ENCODE assay signal across 8 mouse cellular contexts in the genomic region with DNA sequence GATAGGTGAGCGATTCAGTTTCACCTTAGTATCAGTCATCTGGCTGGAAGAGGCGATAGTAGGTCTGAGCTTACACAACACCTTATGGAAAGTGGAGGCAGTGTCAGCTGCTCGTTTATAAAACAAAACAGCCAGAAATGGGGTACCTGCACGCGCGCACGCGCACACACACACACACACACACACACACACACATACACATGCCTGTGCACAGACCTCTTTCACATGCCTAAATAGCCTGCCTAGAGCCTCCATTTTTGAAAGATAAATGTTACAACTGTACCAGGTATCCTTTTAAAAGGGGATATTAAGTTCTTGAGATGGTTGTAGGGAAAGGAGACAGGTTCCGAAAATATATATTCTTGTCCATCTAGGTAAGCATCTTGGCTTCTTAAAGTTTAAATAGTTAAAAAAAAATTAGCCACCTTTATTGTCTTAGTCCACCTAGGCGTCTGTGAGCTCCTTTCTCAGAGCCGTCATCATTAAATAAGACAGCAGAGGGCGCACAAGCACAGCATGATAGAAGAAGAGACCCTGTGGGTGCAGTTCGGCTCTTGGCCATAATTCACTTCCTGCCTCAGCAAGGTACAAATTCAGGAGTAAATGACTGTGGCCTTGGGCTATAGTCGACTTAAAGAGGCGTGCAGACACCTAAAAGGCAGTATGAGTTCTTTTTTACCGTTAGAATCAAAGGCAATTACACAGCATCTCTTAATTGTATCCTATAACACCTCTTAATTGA.
DNase-seq lines count a peak whose midpoint lies in the region; ATAC-seq and TF ChIP-seq lines count a peak whose summit lies in the region.

No protein-coding gene starts in this region.

- TF ChIP-seq CTCF in G1E (IDR thresholded peaks at IDR 0.05; ENCODE audit: low read depth, low read length) = 0 out of 2 replicates have a peak, but pooled peaks have one; percentile 16

- H3K9me3 ChIP-seq in G1E (replicated peaks) = no peaks in the 10 kb centered on the region
- H3K9me3 ChIP-seq in forebrain, embryonic 10.5 days = no peaks in the 10 kb centered on the region
- H3K9me3 ChIP-seq in hindbrain, embryonic 11.5 days (ENCODE audit: control insufficient read depth, low read length) = no peaks in the 10 kb centered on the region

- H3K4me3 ChIP-seq in G1E (ENCODE audit: low read depth, low read length) = no peak overlapping the region
- no peak overlapping the region for H3K4me3 ChIP-seq in forebrain, embryonic 10.5 days
- no peak overlapping the region for H3K4me3 ChIP-seq in hindbrain, embryonic 11.5 days (ENCODE audit: low read depth, low read length)

- H3K27me3 ChIP-seq in G1E (ENCODE audit: insufficient read depth, low read length) = no peaks in the 10 kb centered on the region
- peaks cover 78% of the 10 kb centered on the region for H3K27me3 ChIP-seq in forebrain, embryonic 10.5 days (ENCODE audit: poor library complexity, severe bottlenecking)
- H3K27me3 ChIP-seq in hindbrain, embryonic 11.5 days (ENCODE audit: control insufficient read depth, insufficient read depth, low read length) = 0 out of 2 replicates have a peak, but pooled peaks cover 5% of the 10 kb centered on the region

- H3K4me1 ChIP-seq in G1E (ENCODE audit: insufficient read depth, low read depth, low read length) = no peaks in the 10 kb centered on the region
- H3K4me1 ChIP-seq in forebrain, embryonic 10.5 days = peaks cover 7% of the 10 kb centered on the region; the same call in 1 of the 2 replicates
- no peaks in the 10 kb centered on the region for H3K4me1 ChIP-seq in hindbrain, embryonic 11.5 days (replicated peaks; ENCODE audit: control insufficient read depth, insufficient read depth, low read length)

- DNase-seq in G1E (ENCODE audit: low spot score) = peak; percentile 44
- peak; percentile 40 to 68 for DNase-seq in adrenal gland, postnatal 36 days
- DNase-seq in forebrain, embryonic 10.5 days (ENCODE audit: extremely low spot score, low spot score) = peak; percentile 65
- peak; percentile 89 for DNase-seq in hindbrain, embryonic 11.5 days (ENCODE audit: low spot score)
- peak; percentile 75 for DNase-seq in layer of hippocampus, adult 9-10 months (ENCODE audit: low spot score)
- peak; percentile 74 for DNase-seq in lung, postnatal 25 days (ENCODE audit: low spot score)
- peak; percentile 83 to 85 for DNase-seq in right cerebral cortex, adult 2 months (ENCODE audit: low spot score in 2 of 2)

- H3K36me3 ChIP-seq in G1E (replicated peaks) = no peaks in the 10 kb centered on the region
- no peaks in the 10 kb centered on the region for H3K36me3 ChIP-seq in forebrain, embryonic 10.5 days (replicated peaks)
- no peaks in the 10 kb centered on the region for H3K36me3 ChIP-seq in hindbrain, embryonic 11.5 days (ENCODE audit: control insufficient read depth, insufficient read depth, low read length)

- ATAC-seq in G1E (ENCODE audit: extremely low read depth, insufficient number of reproducible peaks, low FRiP score, poor library complexity, severe bottlenecking) = peak; percentile 84
- peak; percentile 80 for ATAC-seq in hindbrain, embryonic 11.5 days (ENCODE audit: low FRiP score)
- no peak; the same call in 1 of the 2 replicates for ATAC-seq in erythroblast, adult 5-6 weeks (replicated peaks; ENCODE audit: low FRiP score, poor library complexity, severe bottlenecking)

- 51% methylated on average over 16 of the region's 16 CpGs for WGBS in forebrain, embryonic 10.5 days
- WGBS in hindbrain, embryonic 11.5 days = 50% methylated on average over 16 of the region's 16 CpGs

- H3K4me2 ChIP-seq in hindbrain, embryonic 11.5 days (replicated peaks; ENCODE audit: low read depth, low read length) = no peak overlapping the region

- no peak overlapping the region for H3K9ac ChIP-seq in hindbrain, embryonic 11.5 days (ENCODE audit: low read depth, low read length)

- no peak overlapping the region for H3K27ac ChIP-seq in forebrain, embryonic 10.5 days
- H3K27ac ChIP-seq in hindbrain, embryonic 11.5 days (ENCODE audit: low read depth, low read length) = no peak overlapping the region
